Mouse (Mus musculus): ENCODE data around the gene Gnaz. TPM values are rescaled to one million over a fixed set of nuclear protein-coding genes. Genes with fewer than 3 reads are reported as not detected.

Gene Gnaz
- polyA plus RNA-seq, 1 experiment, result 2.4 TPM

DNA sequence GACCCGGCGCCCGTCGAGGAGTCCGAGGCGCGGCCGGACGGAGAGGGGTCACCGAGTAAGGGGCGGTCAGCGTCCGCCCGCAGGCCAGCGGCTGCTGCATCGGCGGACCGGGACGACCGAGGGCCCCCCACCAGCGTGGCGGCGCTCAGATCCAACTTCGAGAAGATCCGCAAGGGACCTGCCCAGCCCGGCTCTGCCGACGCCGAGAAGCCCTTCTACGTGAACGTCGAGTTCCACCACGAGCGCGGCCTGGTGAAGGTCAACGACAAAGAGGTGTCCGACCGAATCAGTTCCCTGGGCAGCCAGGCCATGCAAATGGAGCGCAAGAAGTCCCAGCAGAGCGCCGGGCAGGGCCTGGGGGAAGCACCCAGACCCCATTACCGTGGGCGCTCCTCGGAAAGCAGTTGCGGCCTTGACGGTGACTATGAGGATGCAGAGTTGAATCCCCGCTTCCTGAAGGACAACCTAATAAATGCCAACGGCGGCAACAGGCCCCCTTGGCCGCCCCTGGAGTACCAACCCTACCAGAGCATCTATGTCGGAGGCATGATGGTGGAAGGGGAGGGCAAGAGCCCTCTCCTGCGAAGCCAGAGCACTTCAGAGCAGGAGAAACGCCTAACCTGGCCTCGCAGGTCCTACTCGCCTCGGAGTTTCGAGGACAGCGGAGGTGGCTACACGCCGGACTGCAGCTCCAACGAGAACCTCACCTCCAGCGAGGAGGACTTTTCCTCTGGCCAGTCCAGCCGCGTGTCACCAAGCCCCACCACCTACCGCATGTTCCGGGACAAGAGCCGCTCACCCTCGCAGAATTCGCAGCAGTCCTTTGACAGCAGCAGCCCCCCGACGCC lies 94.6 kb downstream of the Gnaz start:
- H3K27ac ChIP-seq (ENCODE audit: control insufficient read depth, insufficient read depth, low read depth, low read length), result no peak overlapping the region
- no peak for TF ChIP-seq POLR2A (IDR thresholded peaks at IDR 0.05; ENCODE audit: control insufficient read depth, low read depth, low read length)
- no peak for TF ChIP-seq CTCF (IDR thresholded peaks at IDR 0.05; ENCODE audit: control insufficient read depth, insufficient read depth, insufficient replicate concordance, low read depth, low read length)
- peak overlapping the region; percentile 90 for H3K4me3 ChIP-seq (ENCODE audit: control insufficient read depth, low read depth, low read length)
- peaks cover 29% of the 10 kb centered on the region for H3K4me1 ChIP-seq (ENCODE audit: control insufficient read depth, insufficient read depth, low read length)
- no peaks in the 10 kb centered on the region for H3K27me3 ChIP-seq (ENCODE audit: control insufficient read depth, insufficient read depth, low read length)
- no peaks in the 10 kb centered on the region for H3K36me3 ChIP-seq (ENCODE audit: control insufficient read depth, insufficient read depth, low read length)

DNA sequence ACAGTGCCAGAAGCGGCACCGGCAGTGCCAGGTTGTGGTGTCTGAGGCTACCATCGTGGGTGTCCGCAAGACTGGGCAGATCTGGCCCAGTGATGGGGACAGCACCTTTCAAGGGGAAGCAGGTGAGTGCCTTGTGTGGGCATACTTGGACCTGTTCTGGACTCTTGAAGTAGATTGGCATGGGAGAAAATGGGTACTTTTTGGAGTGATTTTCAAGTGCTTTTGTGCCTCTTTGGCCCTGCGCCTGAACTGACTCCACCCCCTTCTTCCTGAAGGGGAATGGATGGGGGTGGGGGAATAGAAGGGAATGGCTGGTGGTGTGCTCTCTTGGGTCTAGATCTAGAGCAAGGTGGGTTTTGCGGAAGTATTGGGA lies 95.2 kb downstream of the Gnaz start:
- Histone ChIP-seq H3K4me3 (ENCODE audit: control insufficient read depth, low read depth, low read length) (peak overlapping the region; percentile 90), H3K27ac (ENCODE audit: control insufficient read depth, insufficient read depth, low read depth, low read length) (no peak overlapping the region), H3K4me1 (ENCODE audit: control insufficient read depth, insufficient read depth, low read length) (peaks cover 29% of the 10 kb centered on the region), H3K36me3 (ENCODE audit: control insufficient read depth, insufficient read depth, low read length) (no peaks in the 10 kb centered on the region), H3K27me3 (ENCODE audit: control insufficient read depth, insufficient read depth, low read length) (no peaks in the 10 kb centered on the region)
- TF ChIP-seq POLR2A (IDR thresholded peaks at IDR 0.05; ENCODE audit: control insufficient read depth, low read depth, low read length), result no peak
- no peak for TF ChIP-seq CTCF (IDR thresholded peaks at IDR 0.05; ENCODE audit: control insufficient read depth, insufficient read depth, insufficient replicate concordance, low read depth, low read length)

DNA sequence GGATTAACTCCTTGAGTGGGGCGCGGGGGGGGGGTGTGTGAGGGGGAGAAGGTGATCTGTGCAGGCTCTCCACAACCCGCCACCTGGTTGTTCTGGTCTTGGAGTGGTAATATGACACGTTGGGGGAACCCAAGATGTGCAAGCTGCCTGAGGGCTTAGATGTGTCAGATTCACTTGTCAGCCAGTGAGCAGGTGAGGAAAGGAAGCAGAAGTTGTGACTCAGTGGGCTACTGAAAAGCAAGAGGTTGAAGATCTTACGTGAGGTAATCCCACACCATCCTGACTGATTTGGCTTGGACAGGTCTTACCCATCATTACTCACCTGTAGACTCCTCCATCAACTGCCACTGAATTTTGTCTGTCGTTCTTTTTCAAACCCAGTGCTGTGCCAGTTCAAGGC lies 95.6 kb downstream of the Gnaz start:
- peaks cover 29% of the 10 kb centered on the region for H3K4me1 ChIP-seq (ENCODE audit: control insufficient read depth, insufficient read depth, low read length)
- TF ChIP-seq POLR2A (IDR thresholded peaks at IDR 0.05; ENCODE audit: control insufficient read depth, low read depth, low read length) (no peak), CTCF (IDR thresholded peaks at IDR 0.05; ENCODE audit: control insufficient read depth, insufficient read depth, insufficient replicate concordance, low read depth, low read length) (no peak)
- no peaks in the 10 kb centered on the region for H3K27me3 ChIP-seq (ENCODE audit: control insufficient read depth, insufficient read depth, low read length)
- no peak overlapping the region for H3K27ac ChIP-seq (ENCODE audit: control insufficient read depth, insufficient read depth, low read depth, low read length)
- no peaks in the 10 kb centered on the region for H3K36me3 ChIP-seq (ENCODE audit: control insufficient read depth, insufficient read depth, low read length)
- no peak overlapping the region for H3K4me3 ChIP-seq (ENCODE audit: control insufficient read depth, low read depth, low read length)

DNA sequence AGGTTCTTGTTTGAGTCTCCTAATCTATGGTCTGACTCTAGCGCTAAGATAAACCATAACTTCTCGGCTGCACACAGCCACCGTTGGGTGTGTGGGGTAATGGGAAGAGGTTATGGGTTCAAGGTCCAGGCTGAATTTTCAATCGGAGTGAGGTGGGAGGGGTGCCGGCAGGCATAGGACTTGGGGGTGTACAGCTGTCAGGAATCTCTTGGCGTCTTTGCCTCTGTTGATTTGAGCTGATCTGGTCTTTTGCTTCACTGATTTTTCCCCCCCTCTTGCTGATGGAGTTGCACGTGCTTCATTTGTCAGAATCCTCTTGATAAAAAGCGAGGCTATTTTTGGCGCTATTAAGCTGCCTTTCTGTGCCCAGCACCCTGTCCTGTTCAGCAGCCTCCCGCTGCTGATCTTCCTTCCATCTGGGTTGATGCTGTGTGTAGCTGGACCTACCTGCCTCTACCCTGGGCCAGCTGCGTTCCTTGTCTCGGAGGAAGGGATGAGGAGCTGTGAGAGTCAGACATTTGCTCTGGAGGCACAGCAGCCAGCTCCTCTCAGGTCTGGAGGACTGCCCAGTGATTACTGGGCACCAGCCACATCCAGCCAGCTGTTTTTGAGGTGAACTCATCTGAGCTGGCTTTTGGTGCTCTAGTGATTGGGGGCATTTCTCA lies 96.5 kb downstream of the Gnaz start:
- Histone ChIP-seq H3K27ac (ENCODE audit: control insufficient read depth, insufficient read depth, low read depth, low read length) (no peak overlapping the region), H3K36me3 (ENCODE audit: control insufficient read depth, insufficient read depth, low read length) (no peaks in the 10 kb centered on the region), H3K4me1 (ENCODE audit: control insufficient read depth, insufficient read depth, low read length) (peaks cover 29% of the 10 kb centered on the region), H3K4me3 (ENCODE audit: control insufficient read depth, low read depth, low read length) (no peak overlapping the region), H3K27me3 (ENCODE audit: control insufficient read depth, insufficient read depth, low read length) (no peaks in the 10 kb centered on the region)
- TF ChIP-seq CTCF (IDR thresholded peaks at IDR 0.05; ENCODE audit: control insufficient read depth, insufficient read depth, insufficient replicate concordance, low read depth, low read length) (no peak), POLR2A (IDR thresholded peaks at IDR 0.05; ENCODE audit: control insufficient read depth, low read depth, low read length) (no peak)

DNA sequence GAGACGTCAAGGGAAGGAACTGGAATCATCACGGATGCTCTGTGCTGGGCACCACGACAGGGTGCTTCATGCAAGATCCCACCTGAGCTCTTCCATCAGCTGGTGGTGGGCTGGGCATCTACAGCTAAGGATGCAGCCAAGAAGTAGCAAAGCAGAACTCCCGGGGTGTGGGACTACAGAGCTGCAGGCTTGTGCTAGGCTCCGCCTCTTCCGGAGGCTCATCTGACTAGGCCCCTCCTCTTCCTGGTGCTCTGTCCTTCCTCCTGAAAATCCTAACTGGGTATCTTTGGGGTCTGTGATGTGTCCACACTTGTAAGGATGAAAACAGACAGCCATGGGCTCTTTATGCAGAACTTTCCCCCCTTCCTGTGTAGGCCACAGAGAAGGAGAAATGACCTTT lies 98.7 kb downstream of the Gnaz start:
- H3K27me3 ChIP-seq (ENCODE audit: control insufficient read depth, insufficient read depth, low read length), result no peaks in the 10 kb centered on the region
- H3K27ac ChIP-seq (ENCODE audit: control insufficient read depth, insufficient read depth, low read depth, low read length), result no peak overlapping the region
- H3K4me1 ChIP-seq (ENCODE audit: control insufficient read depth, insufficient read depth, low read length), result peaks cover 24% of the 10 kb centered on the region
- peak overlapping the region; percentile 39 for H3K4me3 ChIP-seq (ENCODE audit: control insufficient read depth, low read depth, low read length)
- no peaks in the 10 kb centered on the region for H3K36me3 ChIP-seq (ENCODE audit: control insufficient read depth, insufficient read depth, low read length)
- no peak for TF ChIP-seq CTCF (IDR thresholded peaks at IDR 0.05; ENCODE audit: control insufficient read depth, insufficient read depth, insufficient replicate concordance, low read depth, low read length)
- no peak for TF ChIP-seq POLR2A (IDR thresholded peaks at IDR 0.05; ENCODE audit: control insufficient read depth, low read depth, low read length)

Other genes with a start within 250 kb of the Gnaz start
- gene Rsph14, start 65.4 kb downstream of the Gnaz start, polyA plus RNA-seq (2012; rRNA removed), result 43.2 and 43.4 TPM in 2 replicates
- 29.3 and 35.3 TPM in 2 replicates for gene Rab36, start 69.9 kb downstream of the Gnaz start, polyA plus RNA-seq (2012; rRNA removed)
- 11.7 and 15.0 TPM in 2 replicates for gene Bcr, start 93.4 kb downstream of the Gnaz start, polyA plus RNA-seq (2012; rRNA removed)
- 20.7 and 24.2 TPM in 2 replicates for gene Specc1l, start 244.9 kb downstream of the Gnaz start, polyA plus RNA-seq (2012; rRNA removed)

Measured in testis, adult 2 months (tissue).